Mouse (Mus musculus) neural tube, embryonic 14.5 days (tissue): ENCODE data around the gene Muc3a. TPM values are rescaled to one million over a fixed set of nuclear protein-coding genes. Genes with fewer than 3 reads are reported as not detected.

Experiments
- ATAC-seq: fragments of 200-750 bp; cut with Nextera tagmentation; 2 replicates; pipeline ENCODE4 v1.8.0; 2017; ENCODE audit warnings: low read depth, mild to moderate bottlenecking, moderate TSS enrichment, moderate library complexity
- H3K27ac ChIP-seq: fragments of 300-500 bp; sonication (generic); 2 replicates; pipeline ENCODE4 v1.5.1; 2014; ENCODE audit warnings: low read depth, mild to moderate bottlenecking, control low read depth, low read length, moderate library complexity, mixed read lengths
- H3K27me3 ChIP-seq: fragments of 300-500 bp; sonication (generic); 2 replicates; pipeline ENCODE4 v1.6.1; 2014; ENCODE audit warnings: low read length; ENCODE audit not compliant: control insufficient read depth, insufficient read depth
- H3K36me3 ChIP-seq: fragments of 300-500 bp; sonication (generic); 2 replicates; pipeline ENCODE4 v1.6.1; 2014; ENCODE audit warnings: low read length, mixed read lengths; ENCODE audit not compliant: control insufficient read depth, insufficient read depth
- H3K4me1 ChIP-seq: fragments of 300-500 bp; sonication (generic); 2 replicates; pipeline ENCODE4 v1.6.1; 2014; ENCODE audit warnings: low read length; ENCODE audit not compliant: control insufficient read depth, insufficient read depth
- H3K4me2 ChIP-seq: fragments of 300-500 bp; sonication (generic); 2 replicates; pipeline ENCODE4 v1.6.1; 2014; ENCODE audit warnings: mild to moderate bottlenecking, low read depth, low read length, control low read depth
- H3K4me3 ChIP-seq: fragments of 300-500 bp; sonication (generic); 2 replicates; pipeline ENCODE4 v1.5.1; 2014; ENCODE audit warnings: low read depth, low read length, control low read depth, mixed read lengths
- H3K9ac ChIP-seq: fragments of 300-500 bp; sonication (generic); replicated peaks from 2 replicates; pipeline ENCODE4 v1.6.1; 2014; ENCODE audit warnings: low read depth, mild to moderate bottlenecking, control low read depth, low read length, mixed read lengths
- H3K9me3 ChIP-seq: fragments of 300-500 bp; sonication (generic); 2 replicates; pipeline ENCODE4 v1.6.1; 2016; ENCODE audit warnings: low read length; ENCODE audit not compliant: control insufficient read depth
- WGBS: fragments of 180-500 bp; shearing (Covaris S2); extraction: QIAGEN DNeasy Blood & Tissue Kit; methylation state at CpG from one replicate; pipeline ENCODE4 v1.1.7; 2014; 5-methylcytosine and 5-hydroxymethylcytosine counted together
- polyA plus RNA-seq: library from polyadenylated mRNA; unstranded; fragments of >200 nt; fragmentation: Nextera tagmentation; extraction: Ambion mirVana; gene quantifications from 2 replicates; pipeline ENCODE4 v1.2.1, GENCODE M21; 2014

The Muc3a gene
- polyA plus RNA-seq, 1 experiment from 2014 or later = 0.91 TPM

DNA sequence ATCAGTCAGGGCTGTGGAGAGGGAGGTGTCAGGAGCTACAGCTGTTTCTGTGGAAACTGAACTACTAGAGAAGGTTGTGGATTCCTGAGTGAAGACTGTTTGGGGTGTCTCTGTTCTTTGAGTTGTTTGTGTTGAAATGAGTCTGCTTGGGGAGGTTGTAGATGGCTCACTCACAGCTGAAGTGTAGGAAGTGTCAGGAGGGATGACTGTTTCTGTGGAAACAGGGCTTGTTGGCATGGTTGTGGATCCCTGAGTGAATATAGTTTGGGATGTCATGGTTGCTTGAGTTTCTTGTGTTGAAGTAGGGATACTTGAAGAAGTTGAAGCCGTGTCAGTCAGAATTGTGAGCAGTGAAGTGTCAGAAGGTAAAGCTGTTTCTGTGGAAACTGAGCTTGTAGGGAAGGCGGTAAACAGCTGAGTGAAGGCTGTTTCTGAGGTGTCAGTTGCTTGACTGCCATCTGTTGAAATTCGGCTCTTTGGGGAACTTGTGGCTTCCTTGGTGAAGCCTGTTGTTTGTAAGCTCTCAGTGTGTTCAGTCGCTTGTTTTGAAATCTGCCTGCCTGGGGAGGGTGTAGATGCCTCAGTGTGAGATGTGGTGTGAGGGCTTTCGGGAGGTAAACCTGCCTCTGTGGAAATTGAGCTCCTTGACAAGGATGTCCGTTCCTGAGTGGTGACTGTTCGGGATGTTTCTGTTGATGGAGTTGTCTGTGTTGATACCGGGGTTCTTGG, 32.4 kb downstream of the Muc3a start:
- WGBS = 85% methylated on average over 8 of the region's 8 CpGs
- no peaks in the 10 kb centered on the region for H3K27me3 ChIP-seq
- H3K9ac ChIP-seq = no peak overlapping the region
- no peak for ATAC-seq
- no peak overlapping the region for H3K4me3 ChIP-seq
- H3K4me2 ChIP-seq = no peak overlapping the region
- no peak overlapping the region for H3K27ac ChIP-seq
- 0 out of 2 replicates have a peak, but pooled peaks cover 2% of the 10 kb centered on the region for H3K9me3 ChIP-seq
- no peaks in the 10 kb centered on the region for H3K4me1 ChIP-seq
- H3K36me3 ChIP-seq = no peaks in the 10 kb centered on the region

DNA sequence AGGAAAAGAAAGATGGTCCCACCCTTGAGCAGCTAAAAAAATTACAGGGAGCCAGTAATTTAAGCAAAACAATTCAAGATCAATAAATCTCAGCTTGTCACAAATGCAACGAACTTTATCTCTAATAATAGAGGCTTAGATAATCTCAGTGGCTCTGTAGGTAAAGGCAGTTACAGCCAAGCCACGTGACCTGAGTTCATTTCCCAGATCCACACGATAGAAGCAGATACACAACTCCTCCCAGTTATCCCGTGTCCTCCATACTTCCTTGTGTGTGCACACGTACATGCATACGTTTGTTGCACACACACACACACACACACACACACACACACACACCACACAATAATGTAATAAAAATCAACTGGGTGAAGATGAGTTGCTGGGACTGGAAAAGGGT, 38.2 kb downstream of the Muc3a start:
- Histone ChIP-seq H3K4me1 (no peaks in the 10 kb centered on the region), H3K9ac (no peak overlapping the region), H3K36me3 (no peaks in the 10 kb centered on the region), H3K9me3 (no peaks in the 10 kb centered on the region), H3K4me3 (no peak overlapping the region), H3K27me3 (no peaks in the 10 kb centered on the region), H3K4me2 (no peak overlapping the region), H3K27ac (no peak overlapping the region)
- 87% methylated on average over 6 of the region's 6 CpGs for WGBS
- no peak for ATAC-seq

DNA sequence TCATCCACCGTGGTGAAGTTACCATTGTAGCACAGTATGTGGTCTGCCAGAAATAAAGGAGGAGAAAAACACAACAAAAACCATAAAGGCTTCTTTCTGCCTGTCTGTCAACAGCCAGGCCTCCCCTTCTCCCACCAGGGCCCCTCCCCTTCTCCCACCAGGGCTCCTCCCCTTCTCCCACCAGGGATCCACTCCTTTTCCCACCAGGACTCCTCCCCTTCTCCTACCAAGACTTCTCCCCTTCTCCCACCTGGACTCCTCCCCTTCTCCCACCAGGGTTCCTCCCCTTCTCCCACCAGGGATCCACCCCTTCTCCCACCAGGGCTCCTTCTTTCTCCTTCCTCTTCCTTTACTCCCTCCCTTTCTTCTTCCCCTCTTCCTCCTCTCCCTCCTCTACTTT, 39.6 kb downstream of the Muc3a start:
- H3K4me3 ChIP-seq = no peak overlapping the region
- H3K9ac ChIP-seq = no peak overlapping the region
- 0% methylated on average over 1 of the region's 1 CpGs for WGBS
- H3K9me3 ChIP-seq = no peaks in the 10 kb centered on the region
- no peak overlapping the region for H3K27ac ChIP-seq
- H3K4me2 ChIP-seq = no peak overlapping the region
- H3K27me3 ChIP-seq = no peaks in the 10 kb centered on the region
- ATAC-seq = no peak
- H3K36me3 ChIP-seq = no peaks in the 10 kb centered on the region
- H3K4me1 ChIP-seq = no peaks in the 10 kb centered on the region

DNA sequence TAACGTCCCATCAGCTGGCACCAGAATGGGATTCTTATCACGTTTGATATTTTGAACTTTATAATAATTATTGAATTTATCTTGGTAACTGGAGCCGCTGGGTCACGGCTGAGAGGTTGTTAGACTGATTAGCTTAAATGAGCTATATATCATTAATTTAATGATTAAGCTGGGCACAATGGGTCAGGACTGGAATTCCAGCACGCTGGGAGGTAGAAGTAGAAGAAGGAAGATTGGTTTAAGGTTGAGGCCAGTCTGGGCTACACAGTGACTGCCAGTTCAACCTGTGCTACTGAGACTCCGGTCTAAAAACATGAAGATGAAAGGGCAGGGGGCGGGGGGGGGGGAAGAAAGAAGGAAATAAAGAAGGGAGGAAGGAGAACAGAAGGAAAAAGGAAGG, 40.7 kb downstream of the Muc3a start:
- ATAC-seq = no peak
- no peaks in the 10 kb centered on the region for H3K4me1 ChIP-seq
- no peak overlapping the region for H3K27ac ChIP-seq
- no peaks in the 10 kb centered on the region for H3K36me3 ChIP-seq
- H3K4me3 ChIP-seq = no peak overlapping the region
- H3K9ac ChIP-seq = no peak overlapping the region
- H3K9me3 ChIP-seq = no peaks in the 10 kb centered on the region
- no peaks in the 10 kb centered on the region for H3K27me3 ChIP-seq
- WGBS = 70% methylated on average over 7 of the region's 7 CpGs
- H3K4me2 ChIP-seq = no peak overlapping the region

DNA sequence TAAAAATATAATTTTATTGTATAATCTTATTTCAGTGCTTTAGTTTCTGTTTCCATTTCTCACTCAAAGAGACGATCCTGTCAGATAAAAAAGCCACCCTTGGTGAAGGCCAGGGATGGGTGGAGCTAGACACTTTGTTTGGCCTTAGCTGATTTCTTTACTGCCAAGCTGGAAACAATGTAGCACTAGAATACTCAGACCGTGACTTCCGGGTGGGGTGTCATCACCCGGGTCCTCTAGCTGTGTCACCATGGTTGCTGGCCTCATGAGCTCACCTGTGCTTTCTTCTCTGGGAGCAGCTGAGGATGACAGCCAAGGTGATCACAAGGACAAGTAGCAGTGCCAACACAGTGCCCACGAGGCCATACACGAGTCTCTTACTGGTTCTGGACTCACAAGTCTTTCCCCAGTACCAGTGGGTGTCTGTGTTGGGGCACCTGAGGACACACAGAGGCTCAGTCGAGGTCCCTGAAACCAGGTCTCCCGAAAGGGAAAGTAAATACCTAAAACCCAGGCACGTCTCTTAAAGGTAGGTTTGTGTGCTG, 41.3 kb downstream of the Muc3a start:
- ATAC-seq = no peak
- Histone ChIP-seq H3K27me3 (no peaks in the 10 kb centered on the region), H3K36me3 (no peaks in the 10 kb centered on the region), H3K4me2 (no peak overlapping the region), H3K4me1 (no peaks in the 10 kb centered on the region), H3K27ac (no peak overlapping the region), H3K9me3 (no peaks in the 10 kb centered on the region), H3K4me3 (no peak overlapping the region), H3K9ac (no peak overlapping the region)
- 81% methylated on average over 9 of the region's 9 CpGs for WGBS

DNA sequence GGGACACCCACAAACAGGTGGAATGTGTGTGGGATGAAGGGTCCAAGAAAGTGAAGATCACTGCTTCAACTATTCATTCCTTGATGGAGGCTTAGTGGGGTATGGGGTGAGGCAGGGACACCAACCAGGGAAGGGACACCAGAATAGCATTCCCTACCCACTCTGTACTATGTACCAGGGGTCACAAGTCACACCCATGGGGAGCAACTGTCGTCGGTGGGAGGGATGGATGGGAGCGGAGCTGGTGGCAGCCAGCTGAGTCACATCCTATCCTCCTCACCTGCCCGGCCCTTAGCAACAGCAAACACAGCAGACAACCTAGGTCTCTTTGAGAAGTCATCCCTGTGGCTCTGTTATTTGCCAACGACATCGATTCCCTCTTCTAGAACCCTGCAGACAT, 44.6 kb downstream of the Muc3a start:
- Histone ChIP-seq H3K36me3 (no peaks in the 10 kb centered on the region), H3K9ac (no peak overlapping the region), H3K27me3 (no peaks in the 10 kb centered on the region), H3K9me3 (no peaks in the 10 kb centered on the region), H3K4me2 (no peak overlapping the region), H3K4me1 (no peaks in the 10 kb centered on the region), H3K27ac (no peak overlapping the region), H3K4me3 (no peak overlapping the region)
- 83% methylated on average over 6 of the region's 6 CpGs for WGBS
- ATAC-seq = no peak

DNA sequence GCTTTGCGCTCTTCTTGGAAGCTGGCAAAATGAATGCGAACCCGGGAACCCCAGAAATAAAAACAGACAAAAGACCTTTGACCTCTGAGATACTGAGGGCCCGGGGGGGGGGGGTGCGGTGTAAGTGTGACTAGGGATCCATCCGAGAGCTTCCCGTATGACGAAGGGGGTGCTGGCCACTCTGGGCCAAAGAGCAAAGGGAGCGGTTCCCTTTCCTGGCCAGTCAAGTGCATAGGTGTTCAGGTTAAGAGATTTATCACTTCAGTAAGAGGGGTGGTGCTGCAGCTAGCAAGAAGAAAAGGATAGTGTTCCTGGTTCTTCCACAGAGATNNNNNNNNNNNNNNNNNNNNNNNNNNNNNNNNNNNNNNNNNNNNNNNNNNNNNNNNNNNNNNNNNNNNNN, 46.2 kb downstream of the Muc3a start:
- no peak for ATAC-seq
- no peaks in the 10 kb centered on the region for H3K27me3 ChIP-seq
- H3K9ac ChIP-seq = no peak overlapping the region
- H3K4me3 ChIP-seq = no peak overlapping the region
- no peaks in the 10 kb centered on the region for H3K36me3 ChIP-seq
- 78% methylated on average over 9 of the region's 9 CpGs for WGBS
- no peak overlapping the region for H3K27ac ChIP-seq
- no peaks in the 10 kb centered on the region for H3K9me3 ChIP-seq
- no peak overlapping the region for H3K4me2 ChIP-seq
- H3K4me1 ChIP-seq = no peaks in the 10 kb centered on the region

DNA sequence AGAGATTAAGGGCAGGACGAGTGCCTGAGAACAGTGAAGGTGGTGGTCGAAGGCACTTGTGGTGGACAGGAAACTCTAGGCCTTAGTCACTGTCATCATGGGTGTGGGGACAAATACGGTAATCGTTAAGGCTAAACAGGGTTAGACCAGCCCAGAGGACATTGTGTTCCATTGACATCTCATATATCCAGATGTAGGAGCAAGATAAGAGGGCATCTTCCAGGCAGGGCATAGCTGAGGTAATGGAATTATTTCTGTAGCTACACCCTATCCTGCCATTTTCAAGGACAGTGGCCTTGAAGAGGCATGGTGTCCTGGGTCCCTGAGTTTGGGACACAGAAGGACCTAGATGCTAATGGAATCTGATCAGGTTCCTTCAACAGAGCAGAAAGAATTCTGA, 50.3 kb downstream of the Muc3a start:
- Histone ChIP-seq H3K27ac (no peak overlapping the region), H3K4me2 (no peak overlapping the region), H3K4me1 (no peaks in the 10 kb centered on the region), H3K9ac (no peak overlapping the region), H3K9me3 (no peaks in the 10 kb centered on the region), H3K27me3 (no peaks in the 10 kb centered on the region), H3K36me3 (no peaks in the 10 kb centered on the region), H3K4me3 (no peak overlapping the region)
- ATAC-seq = no peak
- 77% methylated on average over 4 of the region's 4 CpGs for WGBS

DNA sequence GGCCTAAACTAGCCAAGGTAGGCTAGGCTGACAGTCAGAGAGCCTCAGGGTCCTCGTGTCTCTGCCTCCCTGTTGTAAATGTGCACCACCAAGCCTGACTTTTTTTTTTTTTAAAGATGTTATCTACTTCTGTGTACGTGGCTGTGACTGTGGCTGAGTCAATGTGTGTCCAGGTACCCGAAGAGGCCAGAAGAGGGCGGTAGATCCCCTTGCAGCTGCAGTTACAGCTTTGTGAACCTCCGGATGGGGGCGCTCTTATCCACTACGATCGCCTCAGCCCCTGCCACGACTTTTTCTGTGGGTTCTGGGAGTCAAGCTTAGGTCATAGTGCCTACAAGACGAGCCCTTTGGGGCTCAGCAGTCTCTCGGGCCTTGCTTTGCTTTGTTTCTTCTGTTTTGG, 52.7 kb downstream of the Muc3a start:
- no peaks in the 10 kb centered on the region for H3K9me3 ChIP-seq
- no peak overlapping the region for H3K27ac ChIP-seq
- H3K4me3 ChIP-seq = no peak overlapping the region
- no peaks in the 10 kb centered on the region for H3K36me3 ChIP-seq
- H3K9ac ChIP-seq = no peak overlapping the region
- WGBS = 29% methylated on average over 11 of the region's 11 CpGs
- H3K27me3 ChIP-seq = no peaks in the 10 kb centered on the region
- no peak overlapping the region for H3K4me2 ChIP-seq
- no peaks in the 10 kb centered on the region for H3K4me1 ChIP-seq
- no peak for ATAC-seq
